Mouse (Mus musculus) erythroid progenitor cell, adult 5-6 weeks (primary cell): ENCODE measurements around the gene Ldlrad3. TPM values are rescaled to one million over a fixed set of nuclear protein-coding genes. Genes with fewer than 3 reads are reported as not detected.

Experiments
- ATAC-seq: replicated peaks from 2 replicates; pipeline ENCODE4 v1.8.0; 2016; ENCODE audit warnings: moderate number of reproducible peaks, mild to moderate bottlenecking, moderate TSS enrichment, inconsistent platforms; ENCODE audit not compliant: poor library complexity, low FRiP score, severe bottlenecking
- total RNA-seq, 2 experiments: library from RNA; stranded (forward) in 1 of 2; stranded (reverse) in 1 of 2; fragments of 150-400 nt in 1 of 2; fragments of 186-747, 209-891 nt in 1 of 2; gene quantifications; 2 replicates each; pipeline versions ENCODE4 v1.2.3 to v1.2.4; 2015 to 2017; ENCODE audit warnings: low replicate concordance in 2 of 2

Ldlrad3 gene
- total RNA-seq, 2 experiments from 2014 or later: 2.2 to 8.8 TPM

DNA sequence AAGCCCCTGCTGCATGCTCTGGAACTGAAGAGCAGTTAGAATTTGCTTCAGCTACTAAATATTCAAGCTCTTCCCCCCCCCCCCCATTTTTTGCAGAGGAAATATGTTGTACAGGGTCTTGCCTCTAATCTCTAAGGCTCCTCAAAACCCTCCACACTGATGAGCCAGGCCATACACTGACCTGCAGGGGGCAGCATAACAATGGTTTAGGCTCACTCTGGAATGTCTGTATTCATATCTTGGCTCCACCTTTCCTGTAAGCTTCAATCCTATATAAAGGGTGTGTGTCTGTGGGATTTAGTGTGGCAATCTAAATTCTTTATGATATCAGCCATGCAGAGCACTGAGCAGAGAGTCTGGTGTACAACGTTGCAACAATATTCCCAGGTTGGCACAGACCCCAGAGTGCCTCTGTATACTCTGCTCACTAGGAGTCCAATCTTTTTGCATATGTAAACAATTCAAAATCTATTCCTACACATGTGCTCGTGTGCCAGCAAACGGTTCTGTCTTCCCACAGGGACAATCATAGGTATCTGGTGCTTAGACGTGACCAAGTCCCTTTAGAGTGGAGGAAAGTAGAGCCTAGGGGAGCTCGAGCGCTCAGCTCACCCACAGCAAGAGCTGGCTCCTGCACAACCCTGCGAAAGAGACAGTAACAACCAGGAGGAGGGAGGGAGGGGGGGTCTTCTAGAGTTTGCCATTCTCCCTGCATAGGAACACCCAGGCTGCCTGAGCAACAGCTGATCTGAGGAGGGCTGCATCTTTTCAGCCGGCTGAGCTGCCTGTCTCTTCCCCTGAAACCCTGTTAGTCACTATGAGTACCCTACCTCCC, 94.5 kb downstream of the Ldlrad3 start:
- no peak for ATAC-seq

DNA sequence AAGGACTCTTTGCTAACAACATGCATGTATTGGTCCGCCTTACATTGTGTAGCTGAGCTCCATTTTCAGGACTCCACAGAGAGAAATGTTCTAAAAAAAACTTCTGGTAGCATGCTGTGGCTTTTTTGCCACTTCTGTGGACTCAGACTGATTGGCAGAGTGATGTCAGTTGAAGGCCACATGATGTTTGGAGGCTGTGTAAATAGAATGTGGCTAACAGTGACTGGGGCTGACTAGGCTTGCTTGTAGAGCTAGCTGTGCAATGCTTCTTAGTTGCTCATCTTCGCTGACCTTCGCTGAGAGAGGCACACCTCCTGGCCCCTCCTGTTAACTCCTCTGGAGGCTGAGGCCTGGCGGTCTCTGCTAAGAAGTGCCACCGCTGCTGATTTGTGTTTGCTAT, 98.4 kb downstream of the Ldlrad3 start:
- ATAC-seq: no peak

DNA sequence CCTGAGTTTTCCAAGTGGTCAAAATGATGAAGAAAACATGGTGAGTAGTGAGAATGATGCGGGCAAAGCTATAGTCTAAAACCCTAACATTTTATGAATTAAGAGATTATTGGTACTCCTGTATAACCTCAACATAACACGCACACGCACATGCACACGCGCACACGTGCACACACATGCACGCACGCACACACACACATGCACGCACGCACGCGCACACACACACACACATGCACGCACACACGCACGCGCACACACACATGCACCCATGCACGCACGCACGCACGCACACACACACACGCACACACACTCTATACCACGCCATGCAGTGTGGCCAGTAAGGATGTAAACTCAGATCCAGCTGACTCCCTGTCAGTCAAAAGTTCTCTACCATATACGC, 99.6 kb downstream of the Ldlrad3 start:
- no peak for ATAC-seq

DNA sequence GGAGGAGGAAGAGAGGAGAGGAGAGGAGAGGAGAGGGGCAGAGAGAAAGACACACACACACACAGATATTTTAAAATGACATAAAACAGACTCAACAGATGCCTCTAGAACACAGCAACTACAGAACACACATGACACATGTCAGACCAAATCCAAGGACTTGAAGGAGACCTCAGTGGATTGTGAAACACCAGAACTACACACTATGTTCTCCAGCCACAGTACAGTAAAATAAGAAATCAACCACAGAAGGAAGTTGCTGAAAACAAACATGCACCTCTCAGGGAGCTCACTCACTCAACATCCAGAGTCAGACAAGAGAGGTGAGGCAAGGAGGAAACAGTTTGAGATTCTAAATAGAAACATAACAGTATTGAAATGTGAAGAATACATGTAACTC, 103.4 kb downstream of the Ldlrad3 start:
- no peak for ATAC-seq

DNA sequence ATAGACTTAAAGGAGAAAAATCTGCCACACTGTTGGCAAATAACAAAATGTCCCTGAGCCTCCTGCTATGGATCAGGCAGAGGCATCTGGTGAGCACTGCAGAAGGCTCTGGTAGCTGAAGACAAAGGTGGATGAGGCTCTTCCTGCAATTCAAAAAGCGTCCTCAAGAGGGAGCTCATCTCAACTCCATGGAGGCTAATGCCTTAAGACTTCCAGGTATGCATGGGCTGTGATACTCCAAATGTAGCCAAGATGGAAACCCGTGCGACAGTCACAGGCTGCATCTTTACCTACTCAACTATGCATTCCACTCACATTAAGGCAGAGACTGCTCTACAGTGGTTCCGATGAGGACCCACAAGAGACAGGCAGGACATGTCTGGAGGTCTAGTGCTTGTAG, 108.6 kb downstream of the Ldlrad3 start:
- no peak; the same call in 1 of the 2 replicates for ATAC-seq

DNA sequence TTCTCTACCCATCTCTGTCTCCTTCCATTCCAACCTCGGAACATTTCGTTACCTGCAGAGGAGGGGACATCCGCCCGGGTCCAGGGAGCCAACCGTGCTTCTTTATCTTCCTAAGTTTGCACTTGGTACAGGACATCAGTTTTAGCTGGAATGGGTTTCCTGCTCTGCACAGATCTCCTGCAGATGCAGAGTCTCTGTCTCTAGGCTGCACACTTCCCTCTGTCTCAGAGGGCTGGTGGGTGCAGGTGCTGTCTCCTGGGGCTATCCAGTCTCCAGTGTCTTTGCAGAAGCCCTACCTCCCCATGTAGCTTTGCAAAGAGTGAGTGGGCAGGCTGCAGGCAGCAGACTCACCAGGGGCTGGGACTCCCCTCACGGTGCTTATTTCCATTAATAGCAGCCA, 109.9 kb downstream of the Ldlrad3 start:
- no peak for ATAC-seq

DNA sequence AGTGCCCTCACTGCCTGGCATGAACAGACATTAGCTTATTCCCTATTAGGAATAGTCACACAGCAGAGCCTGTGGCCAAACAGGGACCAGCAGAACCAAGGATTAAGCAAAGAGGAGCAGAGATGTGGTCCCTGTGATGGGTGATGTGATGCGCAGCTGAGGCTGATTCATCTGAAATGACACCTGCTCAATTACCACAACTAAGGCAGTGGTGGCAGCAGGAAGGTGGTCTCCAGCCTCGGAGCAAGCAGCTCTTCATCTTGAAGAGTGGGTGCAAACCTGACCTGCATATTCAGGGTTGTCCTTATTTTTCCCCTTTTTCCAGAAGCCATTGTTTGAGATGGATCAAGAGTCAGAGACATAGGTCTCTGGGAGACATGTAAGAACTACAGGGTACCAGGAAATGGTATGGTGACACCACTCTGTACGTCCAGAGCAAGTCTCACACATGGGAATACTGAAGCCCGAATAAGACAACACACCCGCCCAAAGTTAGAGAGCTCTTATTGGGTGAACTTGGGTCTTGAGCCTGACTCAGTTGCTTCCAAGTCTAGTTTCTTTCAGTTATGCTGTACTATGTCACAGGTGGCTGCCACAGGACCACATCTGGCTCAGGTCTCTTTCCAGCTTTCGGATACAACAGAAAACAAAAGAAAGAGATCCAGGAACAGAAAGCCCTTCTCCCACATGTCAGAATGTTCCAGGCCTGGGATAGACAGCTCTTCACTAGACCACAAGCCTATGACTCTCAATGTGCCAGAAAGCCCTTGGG, 112.7 kb downstream of the Ldlrad3 start:
- ATAC-seq: no peak

DNA sequence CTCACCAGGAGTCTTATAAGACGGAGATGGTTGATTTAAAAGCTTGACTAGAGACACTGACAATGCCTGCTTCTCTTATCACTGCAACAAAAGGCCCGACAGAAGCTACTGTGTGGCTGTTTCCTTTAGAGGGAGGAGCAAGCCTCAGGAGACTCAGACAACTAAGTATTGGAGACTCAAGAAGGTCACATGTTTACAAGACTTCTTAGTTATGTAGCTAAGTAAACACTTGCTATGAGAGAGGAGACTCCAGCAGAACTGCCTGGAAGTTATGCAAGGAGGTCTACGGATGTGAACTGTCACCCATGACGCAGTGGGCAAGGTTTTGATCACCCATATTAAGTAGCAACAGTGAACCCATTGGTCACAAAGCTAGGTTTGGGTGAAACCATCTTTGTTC, 113.3 kb downstream of the Ldlrad3 start:
- ATAC-seq: no peak

DNA sequence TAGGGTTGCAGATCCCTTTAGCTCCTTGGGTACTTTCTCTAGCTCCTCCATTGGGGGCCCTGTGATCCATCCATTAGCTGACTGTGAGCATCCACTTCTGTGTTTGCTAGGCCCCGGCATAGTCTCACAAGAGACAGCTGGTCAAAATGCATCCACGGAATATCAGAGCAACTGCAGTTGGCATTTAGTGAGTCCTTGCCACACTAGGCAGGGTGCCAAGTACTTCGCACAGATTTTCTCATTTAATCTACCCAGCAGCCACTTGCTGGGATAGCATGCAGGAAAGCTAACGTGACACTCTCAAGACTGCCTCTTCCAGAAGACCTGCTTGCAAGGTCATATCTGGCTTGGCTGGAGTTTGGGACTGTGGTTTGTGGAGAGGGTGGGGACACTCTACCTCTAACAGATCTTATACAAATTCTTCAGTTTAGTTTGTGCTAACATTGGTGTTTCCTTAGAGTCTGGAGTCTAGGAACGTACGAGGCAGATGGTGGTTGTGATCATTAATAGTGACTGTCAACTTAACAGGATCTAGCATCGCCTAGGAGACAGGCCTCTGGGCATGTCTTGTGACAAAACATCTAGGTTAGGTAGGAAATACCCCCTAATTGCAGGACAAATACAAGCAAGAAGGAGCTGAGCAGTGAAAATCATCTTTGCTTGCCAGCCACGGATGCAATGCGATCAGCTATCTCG, 115.0 kb downstream of the Ldlrad3 start:
- ATAC-seq: no peak

DNA sequence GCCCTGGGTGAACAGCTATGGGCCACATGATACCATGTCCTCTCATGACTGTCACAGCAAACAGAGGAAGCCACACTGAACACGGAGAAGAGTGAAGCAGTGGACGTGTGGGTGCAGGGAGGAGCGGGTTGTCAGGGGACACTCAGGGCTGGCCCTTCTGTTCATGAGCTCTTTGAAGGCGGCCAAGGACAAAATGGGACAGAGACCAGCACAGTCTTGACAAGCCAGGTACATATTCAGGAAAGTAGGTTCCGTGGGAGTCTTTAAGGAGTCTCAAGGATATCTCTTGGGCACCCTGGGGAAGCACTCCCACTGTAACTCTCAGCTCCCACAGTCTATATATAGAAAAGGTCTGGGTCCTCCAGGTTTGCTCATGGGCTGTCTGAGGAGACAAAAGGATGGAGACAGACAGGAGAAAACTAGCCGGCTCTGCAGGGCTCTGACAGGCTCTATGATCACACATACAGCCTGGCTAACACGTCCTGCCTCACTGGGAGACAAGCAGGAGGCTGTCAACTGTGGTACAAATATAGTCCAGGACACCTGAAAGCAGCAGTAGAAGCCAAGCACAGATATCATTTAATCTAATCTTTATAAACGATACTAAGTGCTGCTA, 121.3 kb downstream of the Ldlrad3 start:
- ATAC-seq: no peak

DNA sequence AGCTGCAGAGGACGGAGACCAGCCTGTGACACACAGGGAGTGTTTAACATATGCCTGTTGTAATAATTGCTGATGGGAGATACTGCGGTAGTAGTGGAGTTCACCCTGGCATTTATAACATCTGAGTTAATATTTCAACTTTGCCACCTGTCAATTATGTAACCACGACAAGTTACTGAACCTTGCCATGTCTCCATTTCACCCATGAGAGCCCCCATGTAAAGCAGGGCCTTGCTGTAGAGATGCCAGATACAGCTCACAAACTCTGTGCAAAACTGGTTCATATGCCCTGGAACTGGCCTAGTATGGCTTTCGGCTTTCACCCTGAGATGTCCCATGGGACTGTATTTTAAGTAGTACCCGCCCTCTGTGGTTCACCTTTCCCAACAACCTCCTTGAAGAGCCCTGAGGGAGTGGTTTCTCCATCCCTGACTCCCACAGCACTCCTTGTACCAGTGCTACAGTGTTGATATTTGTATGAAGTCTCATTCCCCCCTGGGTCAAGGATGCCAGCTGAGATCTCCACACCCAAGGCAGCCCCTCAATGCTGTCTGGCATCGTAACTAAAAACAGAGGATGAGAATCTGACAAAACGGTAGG, 122.2 kb downstream of the Ldlrad3 start:
- no peak for ATAC-seq

DNA sequence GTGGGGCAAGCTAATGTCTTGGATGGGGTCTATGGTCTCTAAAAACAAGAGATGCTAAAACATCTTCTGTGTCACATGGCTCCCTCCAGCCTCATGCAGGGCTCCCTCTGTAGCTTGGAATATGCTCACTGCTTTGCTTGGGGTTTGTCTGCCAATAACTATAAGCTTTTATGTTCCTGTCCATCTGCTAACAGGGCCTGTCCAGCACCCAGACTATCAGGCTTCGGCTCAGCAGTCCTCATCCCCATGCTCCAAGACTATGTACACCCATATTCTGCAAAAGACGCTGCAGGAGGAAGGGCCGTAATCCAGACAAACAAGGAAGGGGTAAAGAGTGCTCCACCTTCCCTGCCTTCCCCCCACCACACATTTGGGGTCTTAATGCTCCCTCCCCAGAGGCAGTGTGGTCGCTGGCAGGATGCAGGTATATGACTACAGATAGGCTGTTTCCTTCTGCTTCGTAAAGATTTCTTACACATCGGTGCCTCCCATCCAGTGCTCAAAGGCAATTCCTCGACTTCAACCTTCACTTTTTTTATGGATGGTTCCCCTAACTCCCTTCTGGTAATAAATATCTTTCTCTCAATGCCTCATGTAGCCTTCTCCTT, 123.2 kb downstream of the Ldlrad3 start:
- no peak for ATAC-seq

DNA sequence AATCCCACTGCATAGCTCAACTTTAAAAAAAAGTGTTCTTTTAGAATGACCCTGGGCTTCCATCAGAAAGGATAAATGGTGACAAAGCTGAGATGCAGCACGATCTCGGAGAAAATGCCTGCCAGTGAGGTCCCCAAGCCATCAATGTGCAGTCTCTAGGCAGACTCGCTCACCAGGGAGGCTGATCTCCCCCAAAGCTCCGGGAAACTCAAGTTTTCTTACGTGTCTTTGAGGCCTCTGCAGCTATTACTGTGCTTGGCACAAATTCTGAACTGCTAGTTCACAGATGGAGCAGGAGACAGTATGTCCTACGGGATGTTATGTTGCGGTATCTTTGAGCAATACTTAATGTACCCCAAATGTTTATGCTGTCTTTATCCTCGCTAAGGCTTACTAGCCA, 124.3 kb downstream of the Ldlrad3 start:
- ATAC-seq: no peak

DNA sequence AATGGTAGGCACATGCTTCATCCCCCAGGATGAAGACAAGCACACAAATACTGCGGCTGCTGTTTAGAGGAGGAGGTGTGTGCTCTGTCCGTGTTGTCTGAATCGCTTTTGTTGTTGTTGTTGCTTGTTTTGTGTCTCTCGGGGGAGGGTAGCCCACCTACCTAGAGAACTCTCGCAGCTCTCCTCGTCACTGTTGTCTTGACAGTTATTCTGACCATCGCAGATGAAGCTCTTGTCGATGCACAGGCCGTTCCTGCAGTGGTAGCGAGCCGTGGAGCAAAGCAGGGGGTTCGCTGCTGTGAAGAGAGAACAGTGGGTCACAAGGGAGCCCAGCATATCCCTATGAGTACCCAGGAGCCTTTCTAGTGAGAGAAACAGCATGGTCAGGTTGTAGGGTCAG, 128.4 kb downstream of the Ldlrad3 start:
- ATAC-seq: no peak

DNA sequence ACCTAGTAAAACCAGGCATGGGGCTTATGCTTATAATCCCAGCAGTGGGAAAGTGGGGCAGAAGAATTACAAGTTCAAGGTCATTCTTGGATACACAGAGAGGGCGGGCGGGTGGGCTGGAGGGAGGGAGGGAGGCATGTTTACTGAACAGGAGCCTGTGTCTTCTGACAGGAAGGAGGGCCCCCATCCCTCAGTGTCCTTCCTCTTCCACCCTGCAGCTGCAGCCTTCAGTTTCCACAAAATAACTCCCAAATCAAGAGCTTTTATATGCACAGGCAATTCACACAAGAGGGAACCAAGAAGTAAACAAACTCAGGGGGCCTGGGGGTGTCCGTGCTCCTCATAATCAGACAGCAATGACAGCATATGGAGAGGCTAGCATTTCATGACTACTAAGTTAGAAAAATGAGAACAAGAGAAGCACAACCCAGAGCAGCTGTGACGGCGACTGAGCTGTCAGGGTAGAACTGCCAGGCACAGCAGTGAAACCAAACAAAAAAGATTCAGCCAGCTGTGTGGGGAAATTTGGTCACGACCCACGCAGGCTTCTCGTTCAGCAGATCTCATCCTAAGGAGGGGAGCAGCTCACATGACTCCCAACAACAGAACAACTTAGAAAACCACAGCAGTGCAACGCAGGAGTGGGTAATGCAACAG, 129.0 kb downstream of the Ldlrad3 start:
- ATAC-seq: no peak

DNA sequence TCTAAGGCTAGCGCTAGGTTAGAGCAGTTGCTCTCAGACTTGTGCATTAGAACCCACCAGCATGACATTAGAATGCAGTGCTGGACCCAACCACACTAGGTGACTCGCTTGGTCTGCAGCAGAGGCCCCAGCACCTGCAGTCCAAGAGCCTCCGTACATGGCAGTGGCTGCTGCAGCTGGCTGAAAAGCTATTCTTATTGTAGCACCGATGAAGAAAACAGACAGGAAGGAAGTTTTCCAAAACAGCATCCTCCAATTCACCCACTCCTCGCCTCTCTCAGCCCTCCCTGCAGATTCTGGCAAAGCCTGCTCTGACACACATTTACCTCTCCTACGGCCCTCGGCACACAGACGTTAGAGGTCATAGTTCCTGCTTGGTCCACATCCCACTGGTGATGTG, 130.0 kb downstream of the Ldlrad3 start:
- no peak for ATAC-seq

DNA sequence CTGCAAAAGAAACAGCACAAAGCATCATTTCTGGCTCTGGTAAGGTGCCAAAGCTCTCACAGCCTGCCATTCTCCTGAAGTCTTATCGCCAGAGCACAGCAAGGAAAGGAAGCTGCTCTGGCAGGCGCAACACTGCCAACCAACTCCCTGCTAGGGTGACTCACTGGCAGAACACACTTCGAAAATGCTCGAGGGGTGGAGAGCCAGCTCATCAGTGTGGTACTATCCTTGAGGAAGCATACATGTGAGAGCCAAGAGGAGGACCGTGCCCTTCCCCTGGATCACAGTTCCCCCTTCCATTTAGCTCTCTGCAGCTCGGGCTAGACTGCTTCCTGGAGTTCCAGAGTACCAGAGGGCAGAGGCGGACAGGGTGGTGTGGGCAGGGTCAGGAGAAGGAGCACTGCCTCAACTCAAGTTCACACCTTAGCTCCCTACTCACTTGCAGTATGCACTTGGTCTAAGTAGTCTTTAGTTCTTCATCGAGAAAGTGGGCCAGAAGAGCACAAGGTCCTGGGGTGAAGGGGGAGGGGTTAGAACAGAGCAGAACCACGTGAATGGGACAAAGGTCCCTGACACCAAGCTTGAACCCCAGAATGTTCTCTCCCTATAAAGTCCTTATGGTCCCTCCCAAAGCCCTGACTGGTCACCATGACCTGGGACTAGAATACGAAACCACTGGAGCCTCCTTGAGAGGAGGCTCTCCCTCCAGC, 133.1 kb downstream of the Ldlrad3 start:
- no peak for ATAC-seq

DNA sequence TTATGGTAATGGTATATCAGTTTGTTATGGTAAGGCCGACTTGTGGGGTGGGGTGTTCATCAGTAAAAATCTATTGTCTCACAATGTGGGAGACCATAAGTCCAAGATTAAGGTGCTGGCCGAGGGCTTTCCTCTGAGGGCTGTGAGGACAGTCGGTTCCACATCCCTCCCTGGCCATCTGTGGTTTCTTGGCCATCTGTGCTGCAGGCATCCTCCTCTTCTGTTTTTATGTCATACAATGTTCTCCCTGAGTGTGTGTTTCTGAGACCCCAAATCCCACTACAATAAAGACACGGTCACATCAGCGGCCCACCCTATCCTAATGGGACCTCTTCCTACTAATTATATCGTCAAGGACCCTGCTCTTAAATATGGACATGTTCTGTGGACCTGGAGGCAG, 133.8 kb downstream of the Ldlrad3 start:
- ATAC-seq: no peak
